Mouse (Mus musculus): ENCODE measurements around the gene Cfap45. TPM values are rescaled to one million over a fixed set of nuclear protein-coding genes. Genes with fewer than 3 reads are reported as not detected.

Gene Cfap45
- total RNA-seq, 2 experiments from 2014 or later, result 3.4 to 4.0 TPM

- DNase-seq (ENCODE audit: low spot score in 2 of 2), result no peak
- intact Hi-C loops (cut with DNase I), result no loop called here
Measured at GRCm38 (mm10) chr1:172548501-172548900, 27.9 kb downstream of the Cfap45 start.

- intact Hi-C loops (cut with DNase I), result no loop called here
- no peak for DNase-seq (ENCODE audit: low spot score in 2 of 2)
Measured at GRCm38 (mm10) chr1:172549314-172549713, 28.7 kb downstream of the Cfap45 start.

DNA sequence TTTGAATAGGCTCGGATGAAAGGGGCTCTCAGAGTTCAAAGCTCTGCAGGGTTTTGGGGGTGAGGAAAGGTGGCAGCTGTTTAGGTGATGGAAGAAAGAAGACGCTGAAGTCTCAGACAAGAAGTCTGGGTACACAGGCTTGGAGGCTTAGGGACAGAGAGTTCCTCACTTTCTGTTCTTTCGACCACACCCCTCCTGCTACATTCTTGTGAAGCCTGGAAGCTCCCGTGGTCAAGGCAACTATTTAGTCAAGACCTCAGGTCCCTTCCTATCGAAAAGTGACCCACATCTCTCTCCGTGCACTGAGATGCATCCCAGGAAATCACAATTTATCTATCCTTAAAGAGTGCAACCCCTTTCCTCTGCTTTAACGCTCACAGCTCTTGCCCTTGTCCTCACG is 29.1 kb downstream of the Cfap45 start:
- intact Hi-C loops (cut with DNase I), result no loop called here
- DNase-seq (ENCODE audit: low spot score in 2 of 2), result no peak

DNA sequence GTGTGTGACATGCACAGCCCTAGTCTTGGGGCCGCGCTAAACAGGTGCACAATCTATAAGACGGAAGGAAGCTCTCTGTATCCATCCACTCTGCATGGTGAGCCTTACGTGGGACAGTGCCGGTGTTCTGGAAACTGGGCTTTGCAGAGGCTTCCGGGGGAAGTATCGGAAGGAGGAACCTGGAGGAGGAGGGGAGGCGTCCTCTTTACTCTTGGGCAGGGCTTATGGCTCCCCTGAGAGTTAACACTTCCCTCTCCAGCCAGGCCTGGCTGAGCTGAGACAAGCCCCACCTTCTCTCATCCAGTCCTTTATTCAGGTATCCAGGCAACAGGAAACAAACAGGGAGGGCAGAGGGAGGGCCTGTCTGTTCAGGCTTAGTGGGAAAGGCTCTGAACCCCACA is 29.9 kb downstream of the Cfap45 start:
- intact Hi-C loops (cut with DNase I), result no loop called here
- DNase-seq (ENCODE audit: low spot score in 2 of 2), result peak; percentile 61 to 62

GRCm38 (mm10) chr1:172551009-172551408 is 30.4 kb downstream of the Cfap45 start:
- intact Hi-C loops (cut with DNase I), result no loop called here
- DNase-seq (ENCODE audit: low spot score in 2 of 2), result no peak

DNA sequence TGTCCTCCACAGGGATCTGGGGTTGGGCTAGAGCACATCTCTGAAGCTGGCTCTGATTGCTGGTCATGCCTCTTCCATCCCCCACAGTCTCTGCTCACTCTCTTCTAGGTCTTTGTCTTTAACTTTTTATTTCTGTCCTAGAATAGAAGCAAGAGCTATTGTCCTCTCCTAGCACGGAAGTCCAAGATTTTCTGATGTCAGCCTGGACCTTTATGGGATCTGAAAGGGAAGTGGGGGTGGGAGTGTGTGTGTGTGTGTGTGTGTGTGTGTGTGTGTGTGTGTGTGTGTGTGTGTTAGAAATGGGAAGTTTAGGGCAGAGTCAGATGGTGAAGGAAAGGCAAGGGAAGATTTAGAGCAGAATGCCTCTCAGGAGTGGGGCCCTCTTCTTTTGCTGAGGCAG is 32.0 kb downstream of the Cfap45 start:
- intact Hi-C loops (cut with DNase I), result no loop called here
- no peak for DNase-seq (ENCODE audit: low spot score in 2 of 2)

DNA sequence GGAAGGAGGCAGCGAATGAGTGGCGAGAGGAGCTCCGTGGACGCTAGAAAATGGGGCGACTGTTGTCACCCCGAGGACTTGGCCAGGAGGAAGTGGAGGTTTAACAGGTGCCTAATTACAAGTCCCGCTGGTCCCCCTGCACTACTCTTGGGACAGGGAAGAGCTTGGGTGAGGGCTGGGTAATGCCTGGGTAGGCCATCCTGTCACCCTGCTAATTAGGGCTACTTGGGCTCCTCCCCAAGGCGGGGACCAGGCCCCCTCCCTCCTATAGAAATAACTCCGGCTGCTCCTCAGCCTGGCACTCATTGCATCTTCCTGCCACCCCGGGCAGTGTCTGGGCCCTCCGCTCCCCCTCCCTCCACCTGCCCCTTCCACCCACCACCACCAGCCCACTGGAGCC is 35.0 kb downstream of the Cfap45 start, which contains the start of gene Vsig8:
Gene Vsig8, plus strand, starts transcription at position 301 of the 400 bp plus-strand sequence.
- intact Hi-C loops (cut with DNase I), result no loop called here

GRCm38 (mm10) chr1:172562641-172563464 is 42.3 kb downstream of the Cfap45 start:
- peak; percentile 64 to 69 for DNase-seq (ENCODE audit: low spot score in 2 of 2)
- intact Hi-C loops (cut with DNase I), result loop anchor here (2.0 to 5.0 kb wide), 2 partner anchors 34 to 54 kb away; no protein-coding TSS in a partner anchor

More for the DNA sequence above, 35.0 kb downstream of the Cfap45 start, which contains the start of gene Vsig8:
- DNase-seq (ENCODE audit: low spot score in 2 of 2), result no peak

GRCm38 (mm10) chr1:172563465-172563828 is 42.8 kb downstream of the Cfap45 start:
- DNase-seq (ENCODE audit: low spot score in 2 of 2), result no peak
- intact Hi-C loops (cut with DNase I), result loop anchor here (2.0 to 5.0 kb wide), 2 partner anchors 35 to 54 kb away; no protein-coding TSS in a partner anchor

DNA sequence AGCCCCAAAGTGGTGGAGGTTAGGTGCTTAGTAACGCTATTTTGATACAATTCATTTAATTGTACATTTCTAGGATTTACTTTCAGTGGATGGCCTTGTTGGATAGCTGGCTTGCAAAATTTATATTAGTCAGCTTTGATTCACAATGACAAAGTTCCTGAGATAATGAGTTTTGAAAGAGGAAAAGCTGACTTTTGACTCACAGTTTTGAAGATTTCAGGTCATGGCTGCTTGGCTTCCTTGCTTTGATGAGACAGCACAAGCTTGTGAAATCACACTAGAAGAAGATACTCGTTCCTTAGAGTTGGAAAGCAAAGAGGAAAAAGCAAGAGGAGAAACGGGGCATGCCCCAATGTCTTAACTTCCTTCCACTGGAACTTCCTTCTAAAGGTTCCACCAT is 45.5 kb downstream of the Cfap45 start:
- intact Hi-C loops (cut with DNase I), result no loop called here
- DNase-seq (ENCODE audit: low spot score in 2 of 2), result no peak

GRCm38 (mm10) chr1:172567758-172568157 is 47.2 kb downstream of the Cfap45 start:
- intact Hi-C loops (cut with DNase I), result no loop called here
- DNase-seq (ENCODE audit: low spot score in 2 of 2), result no peak

- no peak for DNase-seq (ENCODE audit: low spot score in 2 of 2)
- intact Hi-C loops (cut with DNase I), result no loop called here
Measured at GRCm38 (mm10) chr1:172580116-172580515, 59.5 kb downstream of the Cfap45 start.

GRCm38 (mm10) chr1:172582436-172582835 is 61.8 kb downstream of the Cfap45 start:
- intact Hi-C loops (cut with DNase I), result no loop called here

DNA sequence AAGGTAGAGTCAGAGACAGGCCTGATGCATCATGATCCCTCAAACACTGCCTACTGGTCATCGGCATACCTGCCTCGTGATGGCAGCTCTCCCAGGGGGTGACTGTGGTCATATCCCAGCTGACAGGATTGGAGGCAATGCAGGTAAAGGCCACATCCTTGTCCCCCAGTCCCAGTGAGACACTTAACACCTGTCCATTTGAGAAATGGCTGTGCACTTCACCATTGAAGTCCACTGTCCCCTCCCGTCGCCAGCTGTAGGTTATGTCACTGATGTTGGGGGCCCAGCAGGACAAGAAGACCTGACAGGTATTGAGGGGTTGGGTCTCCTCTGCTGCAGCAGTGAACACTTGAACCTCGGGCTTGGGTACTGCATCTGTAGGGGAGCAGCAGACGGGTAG is 63.7 kb downstream of the Cfap45 start:
- intact Hi-C loops (cut with DNase I), result no loop called here
- DNase-seq (ENCODE audit: low spot score in 2 of 2), result no peak

More at GRCm38 (mm10) chr1:172582436-172582835, 61.8 kb downstream of the Cfap45 start:
- DNase-seq (ENCODE audit: low spot score in 2 of 2), result no peak

- intact Hi-C loops (cut with DNase I), result no loop called here
- no peak for DNase-seq (ENCODE audit: low spot score in 2 of 2)
Measured at GRCm38 (mm10) chr1:172585026-172585425, 64.4 kb downstream of the Cfap45 start.

GRCm38 (mm10) chr1:172585612-172586567 is 65.3 kb downstream of the Cfap45 start:
- intact Hi-C loops (cut with DNase I), result no loop called here
- no peak for DNase-seq (ENCODE audit: low spot score in 2 of 2)

- peak in 1 of 2 experiments; percentile 16 for DNase-seq (ENCODE audit: low spot score in 2 of 2)
- intact Hi-C loops (cut with DNase I), result no loop called here
Measured at GRCm38 (mm10) chr1:172590385-172590784, 69.8 kb downstream of the Cfap45 start, which contains the start of gene Slamf8. TSS of gene Slamf8 (minus strand) at chr1:172590568.

GRCm38 (mm10) chr1:172593321-172593720 is 72.7 kb downstream of the Cfap45 start:
- intact Hi-C loops (cut with DNase I), result no loop called here
- no peak for DNase-seq (ENCODE audit: low spot score in 2 of 2)

- no peak for DNase-seq (ENCODE audit: low spot score in 2 of 2)
- intact Hi-C loops (cut with DNase I), result no loop called here
Measured at GRCm38 (mm10) chr1:172593956-172594355, 73.4 kb downstream of the Cfap45 start.

GRCm38 (mm10) chr1:172594495-172594894 is 73.9 kb downstream of the Cfap45 start:
- intact Hi-C loops (cut with DNase I), result no loop called here
- peak in 1 of 2 experiments; percentile 24 for DNase-seq (ENCODE audit: low spot score in 2 of 2)
